Mouse (Mus musculus) embryonic fibroblast, embryonic 13.5 days (primary cell): ENCODE data around the gene Psmd12.

Experiments used
- CTCF ChIP-seq: IDR thresholded peaks from 2 replicates; pipeline ENCODE4 v1.5.1; 2011; ENCODE audit warnings: mild to moderate bottlenecking, control low read depth, low read length, moderate library complexity, borderline replicate concordance; ENCODE audit not compliant: insufficient read depth
- POLR2A ChIP-seq: IDR thresholded peaks from 2 replicates; pipeline ENCODE4 v1.6.1; 2011; ENCODE audit warnings: low read depth, mild to moderate bottlenecking, control low read depth, low read length, moderate library complexity

- TF ChIP-seq CTCF (no peak), POLR2A (no peak)
Measured at GRCm38 (mm10) chr11:107524966-107525365, 45.7 kb downstream of the Psmd12 start.
